Mouse (Mus musculus): ENCODE results near the gene Sema5a. TPM values are rescaled to one million over a fixed set of nuclear protein-coding genes. Genes with fewer than 3 reads are reported as not detected.

Sema5a gene
- total and polyA plus RNA-seq, 2 experiments from 2014 or later = 7.6 to 21.5 TPM

DNA sequence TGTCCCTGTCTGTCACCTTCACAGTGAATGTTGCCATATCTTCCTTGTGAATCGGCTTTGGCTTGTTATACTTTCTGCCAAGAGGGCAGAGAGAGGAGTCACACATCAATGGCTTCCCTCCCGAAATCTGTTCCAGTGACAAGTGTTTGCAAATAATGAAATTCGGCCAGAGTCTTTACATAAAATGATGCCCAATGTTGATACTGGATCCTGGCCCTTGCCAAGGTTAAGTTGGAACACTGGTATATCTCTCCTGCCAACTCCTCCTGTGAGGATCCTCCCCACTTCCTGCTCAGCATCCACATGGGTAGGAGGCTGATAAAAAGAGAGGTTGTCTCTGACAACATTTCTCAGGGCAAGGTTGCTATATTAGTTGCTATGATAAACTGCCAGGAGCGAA is 252.3 kb downstream of the Sema5a start:
- no peak for TF ChIP-seq CTCF (IDR thresholded peaks at IDR 0.05; ENCODE audit: low read depth)
- H3K9ac ChIP-seq = no peak overlapping the region
- no peaks in the 10 kb centered on the region for H3K27me3 ChIP-seq (ENCODE audit: insufficient read depth, low read length)
- 59% methylated on average over 4 of the region's 4 CpGs for WGBS
- no peak overlapping the region for H3K4me3 ChIP-seq (ENCODE audit: low read depth, low read length)
- H3K4me1 ChIP-seq (ENCODE audit: insufficient read depth) = no peaks in the 10 kb centered on the region
- no peaks in the 10 kb centered on the region for H3K9me3 ChIP-seq (ENCODE audit: low read length)
- no peak for DNase-seq
- H3K36me3 ChIP-seq (ENCODE audit: insufficient read depth) = no peaks in the 10 kb centered on the region
- ATAC-seq = no peak
- no peak overlapping the region for H3K27ac ChIP-seq (ENCODE audit: low read depth, low read length)
- no peak overlapping the region for H3K4me2 ChIP-seq (ENCODE audit: low read depth)

DNA sequence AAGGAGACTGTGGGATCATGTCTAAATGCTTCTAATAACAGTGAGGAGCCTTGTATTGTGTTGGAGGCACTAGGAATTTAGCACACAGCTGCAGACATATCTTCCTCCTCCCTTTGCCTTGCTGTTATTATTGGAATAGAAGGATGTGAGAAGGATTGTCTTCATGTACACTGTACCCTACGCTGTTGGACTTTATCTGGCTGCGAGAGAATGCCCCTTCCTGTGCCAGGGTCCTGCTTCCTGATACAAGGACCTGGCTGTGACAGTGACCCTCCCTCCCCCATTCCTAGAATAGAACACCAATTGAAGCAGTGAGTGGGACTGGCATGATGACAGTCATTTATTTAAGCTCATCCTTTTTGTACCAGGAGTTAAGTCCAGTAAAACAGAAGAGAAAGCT is 261.3 kb downstream of the Sema5a start:
- ATAC-seq = no peak

DNA sequence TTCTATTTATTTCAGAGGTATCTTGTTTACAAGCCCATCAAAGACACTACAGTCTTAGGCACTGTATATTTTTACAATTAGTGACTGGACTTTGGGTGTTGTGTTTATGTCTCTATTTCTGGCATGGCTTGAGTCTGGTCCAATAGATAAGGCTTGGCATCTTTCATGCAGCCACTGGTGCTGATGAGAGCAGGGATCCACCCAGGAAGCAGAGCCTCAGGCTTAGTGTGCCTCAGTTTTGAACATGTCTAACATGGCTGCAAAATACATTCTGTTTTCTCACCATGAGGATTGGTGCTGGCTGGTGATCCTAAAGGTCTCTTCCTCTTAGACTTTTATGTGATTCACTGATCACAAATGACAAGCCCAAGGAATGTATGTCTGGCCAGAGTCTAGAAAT is 263.7 kb downstream of the Sema5a start:
- Histone ChIP-seq H3K36me3 (ENCODE audit: insufficient read depth) (no peaks in the 10 kb centered on the region), H3K4me3 (ENCODE audit: low read depth, low read length) (no peak overlapping the region), H3K9ac (no peak overlapping the region), H3K4me2 (ENCODE audit: low read depth) (no peak overlapping the region), H3K27ac (ENCODE audit: low read depth, low read length) (no peak overlapping the region), H3K27me3 (ENCODE audit: insufficient read depth, low read length) (no peaks in the 10 kb centered on the region), H3K9me3 (ENCODE audit: low read length) (no peaks in the 10 kb centered on the region), H3K4me1 (ENCODE audit: insufficient read depth) (no peaks in the 10 kb centered on the region)
- ATAC-seq (no peak), DNase-seq (no peak)
- TF ChIP-seq CTCF (IDR thresholded peaks at IDR 0.05; ENCODE audit: low read depth) = no peak

More for the DNA sequence above, 261.3 kb downstream of the Sema5a start:
- Histone ChIP-seq H3K27ac (ENCODE audit: low read depth, low read length) (no peak overlapping the region), H3K4me2 (ENCODE audit: low read depth) (no peak overlapping the region), H3K27me3 (ENCODE audit: insufficient read depth, low read length) (no peaks in the 10 kb centered on the region), H3K9ac (no peak overlapping the region), H3K9me3 (ENCODE audit: low read length) (no peaks in the 10 kb centered on the region), H3K4me3 (ENCODE audit: low read depth, low read length) (no peak overlapping the region), H3K4me1 (ENCODE audit: insufficient read depth) (no peaks in the 10 kb centered on the region), H3K36me3 (ENCODE audit: insufficient read depth) (no peaks in the 10 kb centered on the region)
- DNase-seq = no peak
- 92% methylated on average over 2 of the region's 2 CpGs for WGBS
- TF ChIP-seq CTCF (IDR thresholded peaks at IDR 0.05; ENCODE audit: low read depth) = no peak

DNA sequence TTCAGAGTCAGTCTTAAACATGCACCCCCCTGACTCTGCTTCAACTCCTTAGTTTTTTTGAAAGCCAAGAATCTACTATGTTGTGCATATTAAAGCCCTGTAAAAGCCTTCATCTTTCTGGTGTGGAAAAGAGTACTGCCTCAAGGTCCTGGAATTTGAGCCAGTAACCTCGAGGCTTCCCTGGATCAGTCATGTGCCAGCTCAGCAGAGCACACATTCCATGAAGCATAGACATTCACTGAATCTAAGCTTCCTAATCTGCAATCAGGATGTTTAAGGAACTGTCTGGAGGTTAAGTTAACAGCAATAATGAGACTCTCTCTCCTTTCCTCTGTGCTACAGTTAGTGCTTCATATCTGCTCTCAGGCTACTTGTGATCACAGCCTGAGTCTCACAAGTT is 270.3 kb downstream of the Sema5a start:
- H3K4me3 ChIP-seq (ENCODE audit: low read depth, low read length) = no peak overlapping the region
- H3K27ac ChIP-seq (ENCODE audit: low read depth, low read length) = no peak overlapping the region
- no peak overlapping the region for H3K4me2 ChIP-seq (ENCODE audit: low read depth)
- H3K27me3 ChIP-seq (ENCODE audit: insufficient read depth, low read length) = no peaks in the 10 kb centered on the region
- H3K9ac ChIP-seq = no peak overlapping the region
- ATAC-seq = no peak
- DNase-seq = no peak
- H3K36me3 ChIP-seq (ENCODE audit: insufficient read depth) = no peaks in the 10 kb centered on the region
- TF ChIP-seq CTCF (IDR thresholded peaks at IDR 0.05; ENCODE audit: low read depth) = no peak
- WGBS = 66% methylated on average over 1 of the region's 1 CpGs
- H3K9me3 ChIP-seq (ENCODE audit: low read length) = no peaks in the 10 kb centered on the region
- H3K4me1 ChIP-seq (ENCODE audit: insufficient read depth) = no peaks in the 10 kb centered on the region

DNA sequence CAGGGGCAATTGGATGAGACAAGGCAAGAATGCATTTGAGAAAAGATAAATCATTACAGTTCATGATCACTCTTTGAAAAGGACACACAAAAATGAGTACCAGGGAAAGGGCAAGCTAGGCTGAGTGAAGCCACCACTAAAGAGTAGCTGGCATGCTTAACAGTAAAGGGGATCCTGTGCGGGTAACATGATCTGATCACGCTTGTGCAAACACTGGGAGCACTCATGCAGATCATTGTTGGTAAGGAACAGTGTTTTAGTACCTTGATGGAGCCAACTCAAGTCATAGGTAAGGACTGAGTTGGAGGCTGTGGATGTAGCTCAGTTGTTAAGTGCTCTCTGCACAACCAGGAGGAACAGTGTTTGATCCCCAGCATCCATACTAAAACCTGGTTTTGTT is 273.3 kb downstream of the Sema5a start:
- Histone ChIP-seq H3K4me1 (ENCODE audit: insufficient read depth) (no peaks in the 10 kb centered on the region), H3K27ac (ENCODE audit: low read depth, low read length) (no peak overlapping the region), H3K4me2 (ENCODE audit: low read depth) (no peak overlapping the region), H3K9me3 (ENCODE audit: low read length) (no peaks in the 10 kb centered on the region), H3K9ac (no peak overlapping the region), H3K27me3 (ENCODE audit: insufficient read depth, low read length) (no peaks in the 10 kb centered on the region), H3K36me3 (ENCODE audit: insufficient read depth) (no peaks in the 10 kb centered on the region), H3K4me3 (ENCODE audit: low read depth, low read length) (no peak overlapping the region)
- WGBS = 86% methylated on average over 2 of the region's 2 CpGs
- DNase-seq (no peak), ATAC-seq (no peak)
- no peak for TF ChIP-seq CTCF (IDR thresholded peaks at IDR 0.05; ENCODE audit: low read depth)

DNA sequence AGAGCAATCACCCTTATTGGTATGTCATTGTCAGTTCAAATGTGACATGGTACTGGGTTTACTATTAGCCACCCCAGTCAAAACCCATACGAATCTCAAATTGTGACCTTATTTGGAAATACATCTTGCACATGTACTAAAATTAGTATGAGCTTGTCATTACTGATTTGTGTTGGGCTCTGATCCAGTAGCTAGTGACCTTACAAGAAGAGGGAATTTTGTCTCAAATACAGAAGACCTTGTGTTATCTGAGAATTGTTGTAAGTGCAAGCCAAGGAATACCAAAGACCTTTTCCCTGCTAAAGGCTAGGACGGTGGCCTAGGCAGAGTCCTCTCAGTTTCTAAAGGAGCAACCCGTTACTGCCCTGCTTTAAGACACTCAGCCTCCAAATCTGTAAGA is 287.9 kb downstream of the Sema5a start:
- Histone ChIP-seq H3K27me3 (ENCODE audit: insufficient read depth, low read length) (no peaks in the 10 kb centered on the region), H3K36me3 (ENCODE audit: insufficient read depth) (no peaks in the 10 kb centered on the region), H3K4me2 (ENCODE audit: low read depth) (no peak overlapping the region), H3K27ac (ENCODE audit: low read depth, low read length) (no peak overlapping the region), H3K4me3 (ENCODE audit: low read depth, low read length) (no peak overlapping the region), H3K9me3 (ENCODE audit: low read length) (no peaks in the 10 kb centered on the region), H3K9ac (no peak overlapping the region), H3K4me1 (ENCODE audit: insufficient read depth) (no peaks in the 10 kb centered on the region)
- 88% methylated on average over 3 of the region's 3 CpGs for WGBS
- ATAC-seq = no peak
- no peak for DNase-seq
- no peak for TF ChIP-seq CTCF (IDR thresholded peaks at IDR 0.05; ENCODE audit: low read depth)

DNA sequence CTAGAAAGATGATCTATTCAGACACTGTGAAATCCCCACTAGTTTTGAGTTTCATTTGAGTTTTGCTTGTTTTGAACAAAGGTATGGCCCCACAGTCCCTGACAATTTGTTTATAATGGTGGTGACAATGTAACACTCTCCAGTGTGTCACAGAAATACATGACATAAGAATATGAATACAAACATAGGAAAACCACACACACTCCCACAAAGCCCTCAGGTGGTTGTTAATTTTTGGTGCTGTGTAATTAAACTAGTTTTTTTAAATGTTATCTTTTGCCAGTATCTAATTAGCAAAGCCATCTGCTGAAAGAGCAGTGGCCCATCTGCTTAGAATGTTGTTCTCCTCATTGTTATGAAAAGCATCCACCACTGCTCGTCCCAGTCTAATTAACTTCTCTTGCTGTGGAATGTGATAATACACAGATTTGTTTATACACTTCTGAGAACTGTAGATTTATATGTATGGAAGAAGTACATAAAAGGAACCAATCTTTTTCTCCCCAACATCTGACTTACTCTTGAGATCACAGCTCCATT is 289.0 kb downstream of the Sema5a start:
- no peaks in the 10 kb centered on the region for H3K4me1 ChIP-seq (ENCODE audit: insufficient read depth)
- peak; percentile 83 for ATAC-seq
- TF ChIP-seq CTCF (IDR thresholded peaks at IDR 0.05; ENCODE audit: low read depth) = no peak

More for the DNA sequence above, 289.0 kb downstream of the Sema5a start:
- Histone ChIP-seq H3K36me3 (ENCODE audit: insufficient read depth) (no peaks in the 10 kb centered on the region), H3K9me3 (ENCODE audit: low read length) (no peaks in the 10 kb centered on the region), H3K27ac (ENCODE audit: low read depth, low read length) (no peak overlapping the region), H3K9ac (no peak overlapping the region), H3K27me3 (ENCODE audit: insufficient read depth, low read length) (no peaks in the 10 kb centered on the region), H3K4me3 (ENCODE audit: low read depth, low read length) (no peak overlapping the region), H3K4me2 (ENCODE audit: low read depth) (no peak overlapping the region)
- 16% methylated on average over 1 of the region's 1 CpGs for WGBS
- DNase-seq = peak; percentile 60

Measured in forebrain, postnatal 0 days (tissue).